Mouse (Mus musculus): Measurements from ENCODE around the gene Flt1.

Flt1 gene

DNA sequence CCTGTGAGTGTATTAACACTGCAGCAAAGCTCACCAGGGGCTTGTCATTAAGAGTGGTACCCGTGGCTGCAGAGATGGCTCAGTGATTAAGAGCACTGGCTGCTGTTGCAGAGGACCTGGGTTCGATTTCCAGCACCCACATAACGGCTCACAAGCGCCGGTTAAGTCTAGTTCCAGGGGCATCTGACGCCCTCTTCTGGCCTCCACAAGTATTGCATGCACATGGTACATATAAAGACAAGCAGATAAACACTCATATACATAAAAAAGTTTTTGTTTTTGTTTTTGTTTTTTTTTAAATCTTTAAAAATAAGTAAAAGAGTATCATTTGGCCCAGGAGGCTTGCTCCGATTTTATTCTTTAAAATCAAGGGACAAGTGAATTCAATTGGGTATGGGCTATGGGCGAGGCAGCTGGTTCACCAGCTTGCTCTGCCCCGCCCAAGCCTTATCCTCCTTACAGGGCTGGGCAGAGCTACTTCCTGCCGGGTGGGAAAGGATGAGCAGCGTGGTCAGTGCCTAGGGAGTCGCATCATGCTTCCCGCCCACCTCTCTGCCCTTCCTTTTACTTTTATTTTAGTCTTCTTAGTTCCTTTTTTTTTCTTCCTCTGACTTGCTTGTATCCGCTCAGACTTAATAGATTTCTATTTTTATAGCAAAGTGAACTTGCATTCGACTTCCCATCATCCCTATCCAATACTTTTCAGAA, 57.0 kb downstream of the Flt1 start:
- no peak for DNase-seq (ENCODE audit: low read depth, low spot score)

DNA sequence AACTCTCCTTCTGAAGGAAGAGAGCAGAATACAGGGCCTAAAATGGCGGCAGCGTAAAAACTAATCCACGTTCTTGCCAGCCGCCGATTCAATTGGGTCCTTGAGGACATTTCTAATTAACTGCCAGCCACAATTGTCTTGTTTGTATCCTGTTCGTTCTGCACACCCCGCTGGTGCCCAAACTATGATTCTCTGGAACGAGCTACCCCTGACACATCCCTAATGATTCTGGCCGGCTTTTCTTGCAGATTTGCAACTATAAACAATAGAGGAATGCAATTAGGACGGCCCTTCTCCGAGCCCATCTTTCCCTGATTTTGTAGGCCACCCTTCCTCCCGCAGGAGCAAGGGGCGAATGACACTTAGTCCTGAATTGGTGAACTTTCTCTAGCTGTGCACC, 59.9 kb downstream of the Flt1 start:
- no peak for DNase-seq (ENCODE audit: low read depth, low spot score)

DNA sequence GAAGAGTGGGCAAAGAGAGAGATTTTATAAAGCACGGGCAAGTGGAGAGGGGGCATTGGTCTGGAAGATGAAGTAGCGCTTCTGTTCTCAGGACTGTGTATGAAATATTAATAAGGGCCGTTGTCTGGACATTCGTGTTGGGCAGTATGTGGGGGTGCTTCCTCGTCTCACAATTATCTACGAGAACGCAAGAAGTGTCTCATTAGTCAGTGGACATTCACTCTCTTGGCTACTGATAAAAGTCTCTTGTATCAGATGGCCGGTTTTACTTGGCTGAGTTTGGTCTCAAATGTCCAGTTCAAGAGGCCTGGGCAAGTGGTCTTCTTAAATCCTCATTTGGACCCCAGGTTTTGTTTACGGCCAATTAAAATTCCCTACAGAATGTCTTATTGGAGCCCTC, 60.4 kb downstream of the Flt1 start:
- DNase-seq (ENCODE audit: low read depth, low spot score), result no peak

DNA sequence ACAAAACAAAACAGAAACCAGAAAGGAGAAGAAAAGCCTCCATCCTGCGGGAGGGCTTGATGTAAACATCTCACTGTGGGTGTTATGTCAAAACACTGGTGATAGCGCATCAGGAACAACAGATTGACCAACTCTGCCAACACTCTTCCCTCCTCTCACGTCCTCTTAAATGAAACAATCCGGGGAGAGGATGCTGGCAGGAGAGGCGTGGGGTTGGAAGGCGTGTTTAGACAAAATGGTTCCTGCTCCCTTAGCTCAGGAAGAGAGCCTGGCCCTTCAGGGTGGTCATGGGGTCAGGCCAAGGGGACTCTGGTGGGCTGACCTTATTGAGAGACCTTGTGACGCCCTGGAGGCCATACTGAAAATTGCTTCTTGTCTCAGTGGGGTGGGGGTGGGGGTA, 65.9 kb downstream of the Flt1 start:
- DNase-seq (ENCODE audit: low read depth, low spot score), result peak; percentile 23

DNA sequence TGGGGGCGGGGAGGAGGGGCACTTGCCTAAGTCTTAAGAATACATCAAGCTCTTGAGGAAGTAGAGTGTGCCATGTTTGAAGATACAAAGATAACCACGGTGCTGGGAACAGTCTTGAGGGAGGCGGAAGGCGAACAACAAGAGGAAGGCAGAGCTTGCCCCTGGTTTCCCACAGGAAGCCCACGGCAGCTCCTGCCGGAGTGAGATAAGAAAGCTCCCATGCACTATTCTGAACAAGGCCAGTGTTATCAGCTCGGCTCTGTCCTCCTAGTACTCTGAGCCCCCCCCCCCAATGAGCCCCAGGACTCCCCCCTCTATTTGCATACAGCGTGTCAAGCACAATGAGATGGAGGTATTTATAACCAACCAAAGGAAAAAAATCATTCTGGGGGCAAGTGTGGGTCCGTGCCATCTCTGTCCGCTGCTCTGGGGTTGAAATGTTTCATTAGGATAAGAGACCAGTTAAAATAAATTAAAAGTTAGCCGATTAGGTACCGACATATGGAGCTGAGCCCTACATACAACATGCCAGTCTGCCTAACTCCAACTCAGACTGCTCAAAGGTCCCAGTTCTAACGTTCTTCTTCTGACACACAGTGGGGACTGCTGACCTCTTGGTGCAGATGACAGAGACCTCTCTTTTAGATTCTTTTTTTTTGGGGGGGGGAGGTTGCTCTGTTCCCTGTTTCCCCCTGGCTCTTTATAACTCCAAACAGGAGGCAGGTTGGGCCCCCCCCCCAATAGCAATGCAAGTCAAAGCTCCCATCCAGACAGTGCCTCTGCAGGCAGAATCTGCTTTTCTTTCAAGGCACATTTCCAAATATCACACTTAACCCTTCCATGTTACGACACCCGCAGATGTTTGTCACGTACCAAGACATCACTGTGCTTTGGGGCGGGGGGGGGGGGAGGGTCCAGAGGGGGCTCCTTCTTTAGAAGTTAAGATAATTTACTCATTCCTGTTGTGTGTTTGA, 67.6 kb downstream of the Flt1 start:
- no peak for DNase-seq (ENCODE audit: low read depth, low spot score)

DNA sequence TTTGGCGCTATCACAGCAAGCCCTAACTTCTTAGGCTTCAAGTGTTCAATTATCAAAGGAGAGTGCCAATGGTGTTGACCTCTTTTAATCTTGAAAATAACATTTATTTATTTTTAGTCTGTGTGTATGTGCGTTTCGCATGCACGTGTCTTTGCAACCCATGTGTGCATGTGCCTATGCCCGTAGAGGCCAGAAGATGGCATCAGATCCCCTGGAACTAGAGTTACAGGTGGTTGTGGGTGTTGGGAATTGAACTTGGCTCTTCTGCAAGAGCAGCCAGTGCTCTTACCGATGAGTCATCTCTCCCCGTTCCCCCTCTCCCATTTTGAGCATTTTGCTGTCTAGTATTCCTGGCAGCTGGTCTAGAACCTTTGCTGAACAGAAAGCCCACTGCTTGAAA, 70.0 kb downstream of the Flt1 start:
- DNase-seq (ENCODE audit: low read depth, low spot score), result peak; percentile 17

DNA sequence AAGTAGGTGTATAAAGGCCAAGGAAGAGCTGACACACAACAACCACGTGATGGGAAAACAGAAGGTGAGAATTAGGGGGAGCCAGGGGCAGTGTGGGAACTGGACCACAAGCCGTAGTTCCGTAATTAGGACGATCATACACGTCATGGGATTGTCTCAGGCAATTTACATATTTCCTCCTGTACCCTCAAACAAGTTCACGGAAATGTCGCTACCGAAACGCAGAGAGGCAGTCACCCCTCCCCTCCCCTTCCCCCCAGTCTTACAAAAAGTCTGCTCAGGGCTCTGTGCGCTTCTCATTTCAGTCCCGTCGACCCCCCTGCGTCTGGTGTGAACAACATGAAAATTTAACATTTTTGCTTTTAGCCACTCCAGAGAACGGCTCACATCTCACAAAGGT, 74.6 kb downstream of the Flt1 start:
- no peak for DNase-seq (ENCODE audit: low read depth, low spot score)

DNA sequence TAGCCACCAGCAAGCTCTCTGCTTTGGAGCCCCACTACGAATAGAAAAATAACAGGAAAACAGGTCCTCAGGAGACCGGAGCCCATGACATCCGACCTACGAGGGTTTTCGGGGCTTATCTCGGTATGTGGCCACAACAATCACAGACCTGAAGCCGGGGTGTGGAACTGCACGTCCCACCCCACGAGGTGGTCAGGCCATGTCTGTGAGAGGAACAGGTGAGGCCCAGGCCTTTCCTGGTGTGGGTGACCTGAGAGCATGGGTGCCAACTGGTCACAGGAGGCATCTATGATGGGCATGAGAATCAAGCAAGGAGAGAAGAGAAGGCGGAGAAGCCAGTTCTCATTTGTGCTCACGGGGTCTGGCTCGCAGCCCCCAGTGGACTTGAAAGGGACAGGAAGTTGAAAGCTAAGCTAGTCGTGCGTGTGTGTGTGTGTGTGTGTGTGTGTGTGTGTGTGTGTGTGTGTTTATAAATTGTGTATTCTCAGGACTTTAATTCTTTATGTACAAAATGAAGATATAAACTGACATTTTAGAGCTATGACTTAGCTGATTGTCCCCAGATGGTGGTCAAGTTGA, 79.4 kb downstream of the Flt1 start:
- DNase-seq (ENCODE audit: low read depth, low spot score), result no peak

DNA sequence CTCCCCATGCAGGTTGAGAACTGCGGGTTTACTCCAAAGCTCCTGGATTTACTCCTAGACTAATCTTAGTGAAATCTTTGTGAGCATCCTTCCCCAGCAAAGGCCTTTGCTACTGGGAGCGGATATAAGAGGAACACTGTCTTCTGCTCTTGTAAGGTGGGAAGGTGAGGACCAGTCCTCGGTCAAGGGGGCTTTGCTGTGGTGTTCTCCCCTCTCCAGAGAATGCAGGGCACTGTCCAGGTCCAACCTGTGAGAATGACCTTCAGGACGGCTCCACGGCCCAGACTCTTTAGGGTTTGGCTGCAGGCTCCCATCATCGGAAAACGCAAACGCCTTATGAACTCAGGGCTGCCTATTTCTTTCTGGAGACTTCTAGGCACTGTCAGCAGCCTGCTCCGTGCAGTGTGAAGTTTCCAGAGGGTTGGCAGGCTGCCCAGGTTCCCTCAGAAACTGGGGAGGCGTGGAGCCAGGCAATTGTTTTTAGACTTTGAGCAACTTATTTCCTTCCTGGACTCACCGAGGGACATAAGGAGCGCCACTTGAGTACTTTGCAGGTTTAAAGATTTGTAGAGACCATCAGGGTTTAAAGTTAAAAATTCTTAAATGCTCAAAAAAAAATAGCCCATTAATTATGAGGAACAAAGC, 80.7 kb downstream of the Flt1 start:
- no peak for DNase-seq (ENCODE audit: low read depth, low spot score)

DNA sequence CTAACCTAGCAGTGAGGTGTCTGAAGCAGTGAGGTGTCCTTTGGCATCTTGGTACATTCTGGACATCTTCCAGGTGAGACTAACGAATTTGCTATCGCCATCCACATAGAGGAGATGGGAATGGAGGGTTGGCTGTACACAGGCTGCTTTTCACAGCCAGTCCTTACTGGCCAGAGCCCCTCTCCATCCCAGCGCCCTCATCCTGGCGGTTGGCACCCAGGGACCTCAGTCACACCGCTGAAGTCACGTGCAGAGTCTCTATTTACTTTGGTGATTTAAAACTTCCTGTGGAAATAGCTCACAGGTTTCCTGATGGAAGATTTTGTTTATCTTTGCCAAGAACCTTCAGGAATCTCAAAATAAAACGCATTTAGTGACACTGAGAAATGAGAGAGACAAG, 84.4 kb downstream of the Flt1 start:
- no peak for DNase-seq (ENCODE audit: low read depth, low spot score)

DNA sequence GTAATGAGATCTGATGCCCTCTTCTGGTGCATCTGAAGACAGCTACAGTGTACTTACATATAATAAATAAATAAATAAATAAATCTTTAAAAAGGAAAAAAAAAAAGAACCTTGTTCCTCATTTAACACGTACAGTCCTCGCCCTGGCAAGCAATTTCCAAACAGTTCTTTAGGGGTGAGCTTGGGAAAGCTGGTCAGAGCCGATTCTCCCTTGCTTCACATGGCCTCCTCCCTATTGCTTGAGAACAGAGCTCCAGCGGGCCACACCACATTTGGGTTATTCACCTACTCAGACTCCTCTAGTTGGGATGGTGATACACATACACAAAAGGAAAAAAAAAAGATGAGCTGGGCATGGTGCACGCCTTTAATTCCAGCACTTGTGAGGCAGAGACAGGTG, 85.9 kb downstream of the Flt1 start:
- no peak for DNase-seq (ENCODE audit: low read depth, low spot score)

DNA sequence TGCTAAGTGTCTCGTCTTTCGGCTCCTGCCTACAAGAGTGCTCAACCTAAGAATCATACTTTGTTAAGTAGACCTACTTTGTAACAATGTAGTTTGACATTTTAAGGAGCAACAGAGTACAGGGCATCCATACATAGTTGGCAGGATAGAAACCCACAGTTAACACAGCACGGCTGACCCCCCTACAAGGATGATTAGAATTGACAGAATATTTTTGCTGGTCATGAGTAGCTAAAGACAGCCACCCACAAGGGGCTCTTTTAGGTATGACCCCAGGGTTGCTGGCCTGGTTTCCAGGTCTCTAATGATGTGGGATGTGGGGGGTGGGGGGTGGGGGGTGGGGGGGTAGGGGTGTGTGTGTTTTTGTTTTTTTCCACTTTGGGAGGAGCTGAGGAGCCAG, 89.1 kb downstream of the Flt1 start:
- no peak for DNase-seq (ENCODE audit: low read depth, low spot score)

DNA sequence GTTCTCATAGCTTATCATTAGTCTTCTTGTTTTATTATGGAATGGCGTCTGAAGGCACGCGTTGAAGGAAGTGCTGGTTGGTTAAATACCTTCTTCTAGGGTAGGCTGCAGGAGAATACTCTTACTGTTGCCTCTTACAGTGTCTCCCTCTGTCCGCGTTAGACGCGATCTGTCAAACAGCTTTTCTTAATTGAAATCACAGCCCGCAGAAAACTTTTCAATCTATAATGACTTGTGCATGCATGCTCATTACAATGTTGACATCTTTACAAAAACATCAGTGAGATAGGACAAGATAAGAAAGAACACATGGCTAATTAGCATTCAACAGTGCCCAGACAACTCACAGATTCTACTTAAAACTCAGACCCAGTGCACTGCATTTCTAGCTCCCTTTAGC, 89.9 kb downstream of the Flt1 start:
- no peak for DNase-seq (ENCODE audit: low read depth, low spot score)

DNA sequence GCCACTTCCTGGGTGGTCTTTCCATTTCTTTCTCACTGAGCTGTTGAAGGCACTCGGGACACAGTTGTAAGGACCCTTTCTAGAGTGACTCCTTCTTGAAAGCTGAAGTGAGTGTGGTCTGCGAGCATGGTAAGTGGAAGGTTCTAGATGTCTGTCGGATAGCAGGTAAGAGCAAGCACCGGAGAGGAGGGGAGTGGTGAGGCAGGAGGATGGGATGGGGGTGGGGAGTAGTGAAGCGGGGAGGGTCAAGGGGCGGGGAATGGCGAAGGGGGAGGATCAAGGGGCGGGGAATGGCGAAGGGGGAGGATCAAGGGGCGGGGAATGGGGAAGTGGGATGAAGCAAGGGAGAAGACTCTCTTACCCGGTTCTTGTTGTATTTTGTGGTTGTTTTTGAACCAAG, 91.8 kb downstream of the Flt1 start:
- peak; percentile 72 for DNase-seq (ENCODE audit: low read depth, low spot score)

DNA sequence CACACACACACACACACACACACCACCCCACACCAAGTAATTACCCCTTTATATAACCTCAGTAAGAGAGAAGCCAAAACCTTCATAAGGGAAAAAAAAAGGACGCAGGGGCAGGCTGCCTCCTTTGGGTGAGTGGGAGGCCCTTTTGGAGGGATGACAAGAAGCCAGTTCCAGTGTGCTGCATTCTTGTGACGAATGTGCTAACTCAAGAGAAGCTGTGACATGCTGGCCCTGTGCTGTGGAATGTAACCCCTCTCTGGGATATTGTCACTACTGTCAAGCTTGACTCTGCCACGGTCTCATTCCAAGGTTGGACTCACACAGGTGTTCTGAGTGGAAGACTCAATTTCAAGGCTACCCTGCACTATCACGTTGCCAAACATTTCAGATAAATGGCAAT, 93.1 kb downstream of the Flt1 start:
- no peak for DNase-seq (ENCODE audit: low read depth, low spot score)

DNA sequence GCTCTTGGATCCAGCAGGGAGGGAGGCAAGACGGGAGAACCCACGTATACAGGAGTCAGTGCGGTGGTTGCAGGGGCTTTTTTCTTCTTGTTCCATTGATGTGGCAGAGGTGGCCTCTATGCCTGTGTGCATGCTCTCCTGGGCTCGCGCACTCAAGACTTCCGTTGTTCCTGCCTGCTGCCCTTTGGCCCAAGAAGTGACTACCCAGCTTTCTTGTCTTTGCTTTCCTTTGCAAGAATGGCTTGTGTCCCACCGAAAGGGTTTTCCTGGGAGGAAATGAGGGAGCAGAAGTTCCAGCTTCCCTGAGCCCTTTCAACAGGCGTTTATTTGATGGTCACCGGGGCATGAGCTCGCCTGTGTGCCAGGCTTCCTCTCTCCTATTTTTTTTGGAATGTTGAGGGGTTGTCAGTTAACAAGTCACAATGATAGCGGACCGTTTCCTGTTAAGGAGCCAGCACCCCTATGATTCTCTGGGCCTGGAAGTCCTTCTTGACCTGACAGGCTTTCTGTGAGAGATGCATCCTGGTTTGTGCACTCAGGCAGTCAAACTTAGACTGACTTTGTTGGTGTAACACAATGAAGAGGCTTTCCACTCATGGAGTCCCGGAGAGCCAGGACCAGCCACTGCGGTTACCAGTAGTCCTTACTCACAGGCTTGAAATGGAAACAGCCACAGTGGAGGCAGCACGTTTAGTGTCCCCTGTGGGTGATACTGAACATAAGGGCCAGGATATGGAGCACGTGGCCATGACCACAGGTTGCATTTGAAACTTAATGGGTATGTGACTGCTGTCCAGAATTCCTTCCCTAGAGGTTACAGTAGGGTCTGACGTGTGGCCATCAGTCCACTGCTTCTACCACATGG, 95.2 kb downstream of the Flt1 start:
- no peak for DNase-seq (ENCODE audit: low read depth, low spot score)

DNA sequence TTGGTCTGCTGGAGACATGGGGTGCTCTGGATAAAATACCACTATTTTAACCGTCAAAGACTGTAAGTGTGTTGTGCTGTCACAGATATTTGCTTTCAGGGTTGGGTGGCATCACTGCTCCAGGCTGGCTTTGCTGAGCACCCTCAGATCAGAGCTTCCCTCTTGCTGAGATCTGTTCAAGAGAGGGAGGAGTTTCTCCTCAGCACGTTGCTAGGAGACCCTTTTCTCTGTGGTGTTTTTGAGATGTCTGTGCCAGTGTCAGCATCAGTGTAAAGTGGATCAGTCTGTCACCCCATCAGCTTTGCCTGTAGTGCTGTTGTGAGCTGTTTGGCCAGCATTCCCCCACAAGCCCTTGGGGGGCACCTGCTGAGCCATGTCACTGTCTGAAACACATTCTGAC, 98.9 kb downstream of the Flt1 start:
- no peak for DNase-seq (ENCODE audit: low read depth, low spot score)

DNA sequence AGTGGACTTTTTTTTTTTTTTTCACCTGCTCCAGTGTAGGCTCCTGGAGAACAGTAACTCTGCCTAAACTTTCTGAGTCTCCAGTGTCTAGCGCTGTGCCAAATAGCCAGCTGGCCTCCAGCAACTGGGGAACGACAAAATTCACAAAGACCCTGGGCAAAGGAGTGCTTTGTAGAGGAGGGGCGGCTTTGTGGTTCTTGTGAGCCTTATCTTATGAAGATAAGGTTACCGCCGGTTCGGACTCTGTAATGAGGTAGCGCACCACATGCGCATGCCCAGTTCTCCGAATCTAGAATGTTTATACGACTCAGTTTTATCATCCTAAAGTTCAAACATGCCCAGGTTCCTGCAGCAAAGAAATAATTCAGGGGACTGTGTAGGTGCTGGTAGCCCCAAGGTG, 102.1 kb downstream of the Flt1 start:
- DNase-seq (ENCODE audit: low read depth, low spot score), result no peak

DNA sequence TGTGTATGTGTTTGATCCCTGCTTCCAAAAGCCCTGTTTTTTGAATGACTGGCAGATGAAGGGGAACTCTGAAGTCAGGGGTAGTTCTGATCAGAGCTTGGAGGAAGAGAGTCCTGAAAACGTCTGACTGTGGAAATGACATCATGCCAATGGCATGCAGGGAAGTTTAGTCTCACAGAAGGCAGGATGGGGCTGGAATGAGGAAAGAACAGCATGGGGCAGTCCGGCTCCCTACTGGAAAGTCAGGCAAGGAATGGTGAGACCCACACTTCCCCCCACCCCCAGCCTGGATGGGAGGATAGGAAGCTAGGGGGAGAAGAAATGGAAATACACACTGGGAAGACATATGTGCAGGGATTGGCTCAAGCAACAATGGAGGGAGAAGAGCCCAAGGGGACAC, 105.6 kb downstream of the Flt1 start:
- DNase-seq (ENCODE audit: low read depth, low spot score), result peak; percentile 93

DNA sequence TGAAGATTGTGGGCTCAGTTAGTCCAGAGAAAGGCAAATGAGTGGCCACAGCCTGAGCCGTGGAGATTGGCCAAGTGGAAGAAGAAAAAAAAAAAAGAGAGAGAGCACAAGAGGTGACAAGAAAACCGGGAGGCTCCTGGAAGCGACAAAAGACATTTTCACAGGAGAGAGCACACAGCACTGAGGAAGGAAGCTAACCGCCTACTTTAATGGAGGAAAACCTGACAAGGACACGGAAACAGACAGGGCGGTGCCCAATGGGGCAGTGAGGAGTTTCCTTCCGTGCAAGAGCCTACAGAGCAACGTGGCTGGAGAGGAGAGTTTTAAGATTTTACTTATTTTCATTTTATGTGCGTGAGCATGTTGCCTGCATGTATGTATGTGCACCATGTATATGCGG, 107.6 kb downstream of the Flt1 start:
- no peak for DNase-seq (ENCODE audit: low read depth, low spot score)

DNA sequence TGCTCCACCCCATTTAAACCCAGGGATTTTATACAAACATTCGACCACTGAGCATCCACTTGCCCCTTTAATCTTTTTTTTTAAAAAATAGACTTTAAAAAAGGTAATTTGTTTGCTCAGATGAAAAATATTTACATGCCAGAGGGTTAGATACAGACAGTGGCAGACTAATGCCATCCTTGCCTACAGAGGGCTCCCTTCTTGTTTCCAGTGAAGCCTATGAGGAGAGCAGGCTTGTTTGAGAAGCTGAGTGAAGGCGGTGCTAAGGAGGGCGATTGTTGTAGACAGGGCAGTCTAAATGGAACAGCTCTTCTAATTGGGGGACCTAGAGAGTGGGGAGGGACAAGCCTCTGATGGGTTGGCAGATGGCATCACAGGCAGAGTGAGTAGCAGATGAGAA, 109.4 kb downstream of the Flt1 start:
- DNase-seq (ENCODE audit: low read depth, low spot score), result no peak

Data from R1 (cell line).